Mouse (Mus musculus): ENCODE results near the gene Zfp672. TPM values are rescaled to one million over a fixed set of nuclear protein-coding genes. Genes with fewer than 3 reads are reported as not detected.
"Not testable (repeated sequence)": the region's sequence is repeated elsewhere in the genome, so short reads cannot be mapped to it uniquely, and the experiment has no call there.

Zfp672 gene
- 39.0 and 40.6 TPM in 2 replicates for polyA plus RNA-seq (2015; fragmentation: Nextera tagmentation; extraction: Ambion mirVana)

- WGBS, result under 1% methylated on average over 52 of the region's 52 CpGs
- Histone ChIP-seq H3K4me1 (peaks cover 40% of the 10 kb centered on the region), H3K9me3 (no peaks in the 10 kb centered on the region), H3K27ac (replicated peaks) (peak within 1 kb of the TSS; percentile 78), H3K4me3 (peak within 1 kb of the TSS; percentile 60), H3K27me3 (no peaks in the 10 kb centered on the region), H3K4me2 (replicated peaks) (peak within 1 kb of the TSS; percentile 93), H3K9ac (replicated peaks) (peak within 1 kb of the TSS; percentile 69), H3K36me3 (peaks cover 14% of the 10 kb centered on the region)
- peak; percentile 96 for ATAC-seq (replicated peaks)
These were observed at the start of gene Zfp672, which contains the start of gene Sh3bp5l for GRCm38 (mm10) chr11:58330276-58331148. Gene Zfp672 (minus strand): TSS chr11:58330339. Gene Sh3bp5l (plus strand): TSS chr11:58330724.

GRCm38 (mm10) chr11:58379516-58379915 lies 49.4 kb upstream of the Zfp672 start:
- Histone ChIP-seq H3K4me2 (replicated peaks) (no peak overlapping the region), H3K9ac (replicated peaks) (no peak overlapping the region), H3K4me1 (no peaks in the 10 kb centered on the region), H3K27me3 (no peaks in the 10 kb centered on the region), H3K9me3 (no peaks in the 10 kb centered on the region), H3K4me3 (no peak overlapping the region), H3K36me3 (no peaks in the 10 kb centered on the region), H3K27ac (replicated peaks) (no peak overlapping the region)
- ATAC-seq (replicated peaks), result no peak
- WGBS, result 87% methylated on average over 1 of the region's 1 CpGs

- WGBS, result 91% methylated on average over 3 of the region's 3 CpGs
- Histone ChIP-seq H3K4me3 (no peak within 1 kb of the TSS), H3K4me1 (no peaks in the 10 kb centered on the region), H3K27ac (replicated peaks) (no peak within 1 kb of the TSS), H3K27me3 (no peaks in the 10 kb centered on the region), H3K4me2 (replicated peaks) (no peak within 1 kb of the TSS), H3K36me3 (no peaks in the 10 kb centered on the region), H3K9ac (replicated peaks) (no peak within 1 kb of the TSS), H3K9me3 (no peaks in the 10 kb centered on the region)
- no peak for ATAC-seq (replicated peaks)
These were observed 48.7 kb upstream of the Zfp672 start, which contains the start of gene Lypd8 for GRCm38 (mm10) chr11:58378763-58379278. Gene Lypd8 (plus strand): TSS chr11:58379043.

- H3K9ac ChIP-seq (replicated peaks), result no peak overlapping the region
- no peak overlapping the region for H3K27ac ChIP-seq (replicated peaks)
- H3K36me3 ChIP-seq, result no peaks in the 10 kb centered on the region
- no peak for ATAC-seq (replicated peaks)
- no peaks in the 10 kb centered on the region for H3K27me3 ChIP-seq
- no peak overlapping the region for H3K4me3 ChIP-seq
- no peak overlapping the region for H3K4me2 ChIP-seq (replicated peaks)
- 82% methylated on average over 1 of the region's 1 CpGs for WGBS
- H3K4me1 ChIP-seq, result no peaks in the 10 kb centered on the region
- no peaks in the 10 kb centered on the region for H3K9me3 ChIP-seq
These were observed 47.5 kb upstream of the Zfp672 start for GRCm38 (mm10) chr11:58377686-58378085.

- no peak for ATAC-seq (replicated peaks)
- no peaks in the 10 kb centered on the region for H3K9me3 ChIP-seq
These were observed 47.1 kb upstream of the Zfp672 start for GRCm38 (mm10) chr11:58377273-58377672.

GRCm38 (mm10) chr11:58366191-58366590 lies 36.1 kb upstream of the Zfp672 start:
- not testable (repeated sequence) for H3K9ac ChIP-seq (replicated peaks); H3K9me3 ChIP-seq; H3K36me3 ChIP-seq; H3K4me1 ChIP-seq; H3K27me3 ChIP-seq; H3K4me3 ChIP-seq; H3K27ac ChIP-seq (replicated peaks); ATAC-seq (replicated peaks); H3K4me2 ChIP-seq (replicated peaks)
- no CpG with 5 or more reads among the region's 6 CpGs for WGBS

More at GRCm38 (mm10) chr11:58377273-58377672, 47.1 kb upstream of the Zfp672 start:
- no peak overlapping the region for H3K4me2 ChIP-seq (replicated peaks)
- H3K4me3 ChIP-seq, result no peak overlapping the region
- H3K36me3 ChIP-seq, result no peaks in the 10 kb centered on the region
- H3K27me3 ChIP-seq, result no peaks in the 10 kb centered on the region
- H3K27ac ChIP-seq (replicated peaks), result no peak overlapping the region
- 91% methylated on average over 2 of the region's 2 CpGs for WGBS
- H3K4me1 ChIP-seq, result no peaks in the 10 kb centered on the region
- H3K9ac ChIP-seq (replicated peaks), result no peak overlapping the region

- 64% methylated on average over 3 of the region's 3 CpGs for WGBS
- Histone ChIP-seq H3K9me3 (no peaks in the 10 kb centered on the region), H3K4me1 (no peaks in the 10 kb centered on the region), H3K27me3 (no peaks in the 10 kb centered on the region), H3K9ac (replicated peaks) (no peak overlapping the region), H3K4me2 (replicated peaks) (no peak overlapping the region), H3K4me3 (no peak overlapping the region), H3K36me3 (no peaks in the 10 kb centered on the region), H3K27ac (replicated peaks) (no peak overlapping the region)
- ATAC-seq (replicated peaks), result no peak
These were observed 34.3 kb upstream of the Zfp672 start for GRCm38 (mm10) chr11:58364454-58364853.

- not testable (repeated sequence) for H3K27ac ChIP-seq (replicated peaks); ATAC-seq (replicated peaks); H3K9me3 ChIP-seq; H3K4me1 ChIP-seq; H3K27me3 ChIP-seq; H3K36me3 ChIP-seq; H3K9ac ChIP-seq (replicated peaks); H3K4me3 ChIP-seq; H3K4me2 ChIP-seq (replicated peaks)
- no CpG with 5 or more reads among the region's 6 CpGs for WGBS
These were observed 32.4 kb upstream of the Zfp672 start for GRCm38 (mm10) chr11:58362562-58362961.

- H3K27me3 ChIP-seq, result no peaks in the 10 kb centered on the region
These were observed 27.9 kb upstream of the Zfp672 start for GRCm38 (mm10) chr11:58357844-58358534.

GRCm38 (mm10) chr11:58357042-58357441 lies 26.9 kb upstream of the Zfp672 start:
- no peak overlapping the region for H3K27ac ChIP-seq (replicated peaks)
- no peak overlapping the region for H3K4me3 ChIP-seq
- H3K36me3 ChIP-seq, result no peaks in the 10 kb centered on the region
- 84% methylated on average over 3 of the region's 3 CpGs for WGBS
- no peaks in the 10 kb centered on the region for H3K9me3 ChIP-seq
- no peaks in the 10 kb centered on the region for H3K27me3 ChIP-seq
- no peak overlapping the region for H3K9ac ChIP-seq (replicated peaks)
- no peaks in the 10 kb centered on the region for H3K4me1 ChIP-seq
- no peak for ATAC-seq (replicated peaks)
- no peak overlapping the region for H3K4me2 ChIP-seq (replicated peaks)

More at GRCm38 (mm10) chr11:58357844-58358534, 27.9 kb upstream of the Zfp672 start:
- no peaks in the 10 kb centered on the region for H3K9me3 ChIP-seq
- H3K9ac ChIP-seq (replicated peaks), result no peak overlapping the region
- no peak overlapping the region for H3K4me2 ChIP-seq (replicated peaks)
- H3K36me3 ChIP-seq, result no peaks in the 10 kb centered on the region
- H3K4me1 ChIP-seq, result no peaks in the 10 kb centered on the region
- no peak overlapping the region for H3K4me3 ChIP-seq
- WGBS, result 85% methylated on average over 6 of the region's 6 CpGs
- ATAC-seq (replicated peaks), result no peak
- H3K27ac ChIP-seq (replicated peaks), result no peak overlapping the region

GRCm38 (mm10) chr11:58354927-58355326 lies 24.8 kb upstream of the Zfp672 start:
- no peak overlapping the region for H3K4me2 ChIP-seq (replicated peaks)
- 87% methylated on average over 3 of the region's 3 CpGs for WGBS

GRCm38 (mm10) chr11:58354476-58354875 lies 24.3 kb upstream of the Zfp672 start:
- ATAC-seq (replicated peaks), result no peak
- H3K36me3 ChIP-seq, result no peaks in the 10 kb centered on the region
- H3K4me2 ChIP-seq (replicated peaks), result no peak overlapping the region
- WGBS, result 85% methylated on average over 10 of the region's 10 CpGs
- no peaks in the 10 kb centered on the region for H3K9me3 ChIP-seq
- no peak overlapping the region for H3K9ac ChIP-seq (replicated peaks)
- no peaks in the 10 kb centered on the region for H3K4me1 ChIP-seq
- no peaks in the 10 kb centered on the region for H3K27me3 ChIP-seq
- no peak overlapping the region for H3K4me3 ChIP-seq
- no peak overlapping the region for H3K27ac ChIP-seq (replicated peaks)

More at GRCm38 (mm10) chr11:58354927-58355326, 24.8 kb upstream of the Zfp672 start:
- no peaks in the 10 kb centered on the region for H3K4me1 ChIP-seq
- H3K27me3 ChIP-seq, result no peaks in the 10 kb centered on the region
- no peaks in the 10 kb centered on the region for H3K36me3 ChIP-seq
- no peak for ATAC-seq (replicated peaks)
- H3K9ac ChIP-seq (replicated peaks), result no peak overlapping the region
- no peak overlapping the region for H3K27ac ChIP-seq (replicated peaks)
- no peaks in the 10 kb centered on the region for H3K9me3 ChIP-seq
- no peak overlapping the region for H3K4me3 ChIP-seq

Measured in forebrain, embryonic 15.5 days (tissue).